Mouse (Mus musculus) midbrain, embryonic 12.5 days (tissue): ENCODE results near the gene St7l. TPM values are rescaled to one million over a fixed set of nuclear protein-coding genes. Genes with fewer than 3 reads are reported as not detected.

Experiments
- ATAC-seq: fragments of 200-750 bp; cut with Nextera tagmentation; 2 replicates; pipeline ENCODE4 v1.8.0; 2017; ENCODE audit warnings: low read depth, moderate TSS enrichment, moderate library complexity; ENCODE audit not compliant: low FRiP score
- H3K27ac ChIP-seq: fragments of 300-500 bp; sonication (generic); replicated peaks from 2 replicates; pipeline ENCODE4 v1.5.1; 2016; ENCODE audit warnings: mild to moderate bottlenecking
- H3K27me3 ChIP-seq: fragments of 300-500 bp; sonication (generic); 2 replicates; pipeline ENCODE4 v1.6.1; 2016; ENCODE audit warnings: mild to moderate bottlenecking
- H3K36me3 ChIP-seq: fragments of 300-500 bp; sonication (generic); 2 replicates; pipeline ENCODE4 v1.6.1; 2016
- H3K4me1 ChIP-seq: fragments of 300-500 bp; sonication (generic); 2 replicates; pipeline ENCODE4 v1.6.1; 2016
- H3K4me2 ChIP-seq: fragments of 300-500 bp; sonication (generic); replicated peaks from 2 replicates; pipeline ENCODE4 v1.6.1; 2016; ENCODE audit warnings: mild to moderate bottlenecking, moderate library complexity
- H3K4me3 ChIP-seq: fragments of 300-500 bp; sonication (generic); 2 replicates; pipeline ENCODE4 v1.5.1; 2016; ENCODE audit warnings: mild to moderate bottlenecking
- H3K9ac ChIP-seq: fragments of 300-500 bp; sonication (generic); replicated peaks from 2 replicates; pipeline ENCODE4 v1.6.1; 2016; ENCODE audit warnings: mild to moderate bottlenecking, moderate library complexity
- H3K9me3 ChIP-seq: fragments of 300-500 bp; sonication (generic); 2 replicates; pipeline ENCODE4 v1.6.1; 2016; ENCODE audit warnings: mild to moderate bottlenecking
- WGBS: fragments of 180-500 bp; shearing (Covaris S2); methylation state at CpG from one replicate; pipeline ENCODE4 v1.1.7; 2016; 5-methylcytosine and 5-hydroxymethylcytosine counted together
- polyA plus RNA-seq: library from polyadenylated mRNA; unstranded; fragments of >200 nt; fragmentation: Nextera tagmentation; extraction: Ambion mirVana; gene quantifications from 2 replicates; pipeline ENCODE4 v1.2.1, GENCODE M21; 2016

St7l gene
- polyA plus RNA-seq, 1 experiment from 2014 or later: 44.5 TPM

DNA sequence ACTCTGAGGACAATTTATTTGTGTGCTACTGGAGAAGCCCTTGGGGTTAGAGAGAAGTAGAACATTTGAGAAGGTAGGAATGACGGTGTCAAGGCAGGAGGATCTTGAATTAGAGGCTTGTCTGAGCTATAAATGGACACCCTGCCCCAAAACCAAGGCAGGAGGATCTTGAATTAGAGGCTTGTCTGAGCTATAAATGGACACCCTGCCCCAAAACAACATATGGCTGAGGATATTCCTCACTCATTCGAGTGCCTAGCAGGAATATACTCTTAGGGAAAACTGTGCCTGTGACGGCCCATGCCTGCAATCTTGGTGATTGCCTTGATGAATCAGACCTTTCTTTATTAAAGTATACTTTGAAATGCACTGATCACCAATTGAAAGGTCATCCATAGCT, 42.2 kb downstream of the St7l start:
- no peaks in the 10 kb centered on the region for H3K27me3 ChIP-seq
- WGBS: 90% methylated on average over 3 of the region's 3 CpGs
- H3K27ac ChIP-seq: no peak overlapping the region
- H3K4me3 ChIP-seq: no peak overlapping the region
- no peak overlapping the region for H3K9ac ChIP-seq
- H3K9me3 ChIP-seq: no peaks in the 10 kb centered on the region
- H3K4me1 ChIP-seq: no peaks in the 10 kb centered on the region
- ATAC-seq: no peak
- peaks cover 26% of the 10 kb centered on the region for H3K36me3 ChIP-seq
- no peak overlapping the region for H3K4me2 ChIP-seq

DNA sequence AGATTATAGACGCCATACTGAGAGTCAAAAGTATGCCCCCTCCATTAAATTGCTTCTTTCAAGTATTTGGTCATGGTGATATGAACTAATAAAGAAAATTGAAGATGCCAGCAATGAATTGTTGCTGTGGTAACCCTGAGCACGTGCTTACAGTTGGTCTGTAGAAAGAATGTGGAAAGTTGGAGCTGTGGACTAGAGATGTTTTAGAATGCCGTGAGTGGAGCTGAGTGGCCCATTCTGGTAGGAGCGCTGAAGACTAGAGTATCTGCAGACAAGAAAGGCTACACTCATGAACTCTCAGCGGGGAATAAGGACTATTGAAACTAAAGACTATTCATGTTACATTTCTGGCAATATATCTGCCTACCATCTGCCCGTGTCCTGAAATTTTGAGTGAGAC, 45.4 kb downstream of the St7l start:
- H3K9ac ChIP-seq: no peak overlapping the region
- no peaks in the 10 kb centered on the region for H3K4me1 ChIP-seq
- H3K27ac ChIP-seq: no peak overlapping the region
- H3K4me3 ChIP-seq: no peak overlapping the region
- WGBS: 87% methylated on average over 6 of the region's 6 CpGs
- no peaks in the 10 kb centered on the region for H3K27me3 ChIP-seq
- ATAC-seq: no peak
- no peak overlapping the region for H3K4me2 ChIP-seq
- H3K9me3 ChIP-seq: no peaks in the 10 kb centered on the region
- peaks cover 21% of the 10 kb centered on the region for H3K36me3 ChIP-seq

DNA sequence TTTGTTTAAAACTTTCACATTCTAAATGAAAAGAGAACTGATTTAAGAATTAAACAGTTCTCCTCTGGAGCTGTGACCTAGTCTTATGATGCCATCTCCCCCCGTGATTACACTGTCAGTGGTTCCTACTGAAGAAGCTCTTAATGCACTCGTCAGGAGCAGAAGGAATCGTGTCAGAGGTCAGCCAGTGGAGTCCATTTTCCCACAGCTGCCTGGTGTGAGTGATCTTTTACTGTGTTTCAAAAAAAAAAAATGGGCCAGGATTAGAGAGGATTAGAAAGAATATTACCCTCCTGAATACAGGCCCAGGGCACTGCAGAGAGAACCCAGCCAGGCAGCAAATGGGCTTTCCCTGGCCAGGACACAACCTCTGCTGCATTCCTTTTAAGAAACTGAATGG, 51.2 kb downstream of the St7l start:
- peaks cover 16% of the 10 kb centered on the region for H3K36me3 ChIP-seq
- no peak overlapping the region for H3K9ac ChIP-seq
- H3K27me3 ChIP-seq: no peaks in the 10 kb centered on the region
- WGBS: 6% methylated on average over 3 of the region's 3 CpGs
- H3K27ac ChIP-seq: no peak overlapping the region
- no peak overlapping the region for H3K4me3 ChIP-seq
- no peak for ATAC-seq
- H3K9me3 ChIP-seq: no peaks in the 10 kb centered on the region
- H3K4me1 ChIP-seq: peaks cover 5% of the 10 kb centered on the region; the same call in 1 of the 2 replicates
- H3K4me2 ChIP-seq: no peak overlapping the region

DNA sequence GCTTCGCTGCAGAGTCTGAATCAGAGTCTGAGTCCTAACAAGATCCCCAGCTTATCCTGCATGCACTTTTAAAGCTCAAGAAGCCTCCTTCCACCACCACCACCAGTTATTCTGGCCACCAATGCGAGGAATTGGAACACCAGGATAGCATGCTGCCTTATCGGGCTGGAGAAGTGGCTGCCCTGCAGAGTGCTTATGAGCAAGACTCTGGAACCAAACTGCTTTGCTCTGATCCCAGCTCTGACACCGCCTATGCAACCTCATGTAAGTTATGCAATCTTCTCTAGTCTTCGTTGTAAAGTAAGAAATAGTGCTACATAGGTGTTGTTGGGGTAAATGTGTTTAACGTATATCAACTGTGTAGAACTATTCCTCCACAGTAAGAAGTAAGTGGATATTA, 65.6 kb downstream of the St7l start:
- ATAC-seq: no peak

DNA sequence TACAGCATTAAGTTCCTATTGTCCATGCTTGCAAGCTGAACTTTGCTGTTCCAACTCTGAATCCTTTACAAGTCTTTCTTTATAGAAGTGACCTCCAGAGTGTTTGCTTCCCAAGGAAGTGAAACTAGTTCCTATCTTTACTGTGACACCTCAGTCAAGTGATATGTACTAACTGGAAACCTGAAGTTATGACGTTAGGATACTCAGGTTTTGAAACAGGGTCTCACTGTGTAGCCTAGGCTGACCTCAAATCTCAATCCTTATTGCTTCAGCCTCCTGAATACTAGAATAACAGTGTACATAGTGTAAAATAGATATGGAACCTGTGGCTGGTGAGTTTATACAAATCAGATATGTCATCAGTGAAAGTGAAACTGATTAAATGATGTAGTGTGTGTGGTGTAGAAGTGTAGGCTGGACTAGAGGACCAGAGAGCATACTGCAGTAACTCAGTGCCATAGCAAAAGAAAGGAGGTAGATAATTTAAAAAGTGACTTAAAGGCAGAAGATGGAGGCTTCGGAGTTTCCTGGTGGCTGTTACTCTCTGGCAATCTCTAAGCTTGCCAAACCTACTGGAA, 74.0 kb downstream of the St7l start:
- ATAC-seq: no peak
- peaks cover 3% of the 10 kb centered on the region; the same call in 1 of the 2 replicates for H3K36me3 ChIP-seq
- H3K27ac ChIP-seq: no peak overlapping the region
- H3K27me3 ChIP-seq: no peaks in the 10 kb centered on the region
- peaks cover 10% of the 10 kb centered on the region for H3K4me1 ChIP-seq
- no peak overlapping the region for H3K4me2 ChIP-seq
- WGBS: 81% methylated on average over 2 of the region's 2 CpGs
- H3K9me3 ChIP-seq: no peaks in the 10 kb centered on the region
- no peak overlapping the region for H3K9ac ChIP-seq
- H3K4me3 ChIP-seq: no peak overlapping the region

More for the DNA sequence above, 65.6 kb downstream of the St7l start:
- H3K9ac ChIP-seq: no peak overlapping the region
- H3K9me3 ChIP-seq: no peaks in the 10 kb centered on the region
- no peak overlapping the region for H3K4me3 ChIP-seq
- no peaks in the 10 kb centered on the region for H3K4me1 ChIP-seq
- H3K36me3 ChIP-seq: peaks cover 22% of the 10 kb centered on the region
- WGBS: 96% methylated on average over 6 of the region's 6 CpGs
- no peak overlapping the region for H3K4me2 ChIP-seq
- no peaks in the 10 kb centered on the region for H3K27me3 ChIP-seq
- H3K27ac ChIP-seq: no peak overlapping the region

DNA sequence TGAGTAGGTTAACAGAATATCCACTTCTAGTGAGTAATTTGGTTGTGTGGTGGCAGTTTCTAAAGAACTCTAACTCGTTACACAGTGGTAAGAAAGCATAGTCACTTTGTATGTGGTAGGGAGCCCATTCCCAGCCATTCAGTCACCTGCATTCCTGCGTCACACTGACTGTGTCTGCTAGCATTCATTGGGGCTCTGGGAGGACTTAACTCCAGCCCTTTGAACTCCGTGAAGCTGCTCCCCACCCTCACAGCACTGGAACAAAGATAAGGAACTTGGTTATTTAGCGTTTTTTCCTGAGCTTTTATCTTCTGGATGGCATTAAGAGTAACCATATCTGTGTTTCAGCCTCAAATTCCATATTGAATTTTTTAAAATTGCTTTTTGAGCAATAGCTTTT, 74.5 kb downstream of the St7l start:
- H3K4me1 ChIP-seq: peaks cover 15% of the 10 kb centered on the region
- H3K9ac ChIP-seq: no peak overlapping the region
- no peak overlapping the region for H3K4me3 ChIP-seq
- no peaks in the 10 kb centered on the region for H3K9me3 ChIP-seq
- WGBS: 24% methylated on average over 4 of the region's 4 CpGs
- no peaks in the 10 kb centered on the region for H3K27me3 ChIP-seq
- H3K4me2 ChIP-seq: no peak overlapping the region
- no peak for ATAC-seq
- no peak overlapping the region for H3K27ac ChIP-seq
- H3K36me3 ChIP-seq: peaks cover 6% of the 10 kb centered on the region; the same call in 1 of the 2 replicates

DNA sequence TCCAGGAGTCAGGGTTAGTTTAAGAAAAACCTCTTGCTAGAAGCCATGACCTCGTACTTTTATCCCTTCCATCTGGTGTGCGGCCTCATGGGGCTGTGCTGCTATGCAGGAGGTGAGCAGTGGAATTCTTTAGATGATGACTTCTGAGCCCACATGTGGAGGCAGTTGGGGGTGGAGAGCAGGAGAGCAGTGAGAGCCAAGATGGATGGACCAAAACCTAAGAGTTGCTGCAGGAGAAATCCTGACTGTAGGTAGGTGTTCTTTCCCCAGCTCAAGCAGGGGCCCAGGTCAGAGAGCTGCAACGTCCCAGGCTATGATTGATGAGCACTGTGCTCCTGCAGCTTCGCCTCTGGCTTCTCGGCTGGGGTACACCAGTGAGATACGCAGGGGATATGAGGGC, 76.9 kb downstream of the St7l start:
- no peaks in the 10 kb centered on the region for H3K27me3 ChIP-seq
- H3K36me3 ChIP-seq: peaks cover 10% of the 10 kb centered on the region; the same call in 1 of the 2 replicates
- H3K4me1 ChIP-seq: peaks cover 17% of the 10 kb centered on the region
- no peak overlapping the region for H3K4me3 ChIP-seq
- no peak overlapping the region for H3K4me2 ChIP-seq
- WGBS: 69% methylated on average over 6 of the region's 6 CpGs
- no peak overlapping the region for H3K27ac ChIP-seq
- H3K9me3 ChIP-seq: no peaks in the 10 kb centered on the region
- no peak for ATAC-seq
- H3K9ac ChIP-seq: no peak overlapping the region

DNA sequence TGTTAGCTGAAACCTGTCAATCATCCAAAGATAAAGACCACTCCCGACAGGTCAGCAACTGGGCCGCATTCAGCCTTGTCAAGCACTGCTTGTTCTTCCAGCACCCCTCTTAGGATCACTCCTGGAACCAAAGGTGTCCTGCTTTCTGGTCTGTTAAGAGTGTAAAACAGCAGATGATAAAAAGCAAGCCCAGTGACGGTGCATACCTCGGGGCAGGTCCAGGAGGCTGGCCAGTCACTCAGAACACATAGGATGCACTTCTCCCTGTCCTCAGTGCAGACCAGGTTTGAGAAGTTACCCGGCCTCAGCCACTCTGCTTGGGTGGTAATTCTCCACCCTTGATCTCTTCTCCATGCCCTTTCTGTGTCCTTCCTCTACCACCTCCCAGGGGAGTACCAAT, 78.9 kb downstream of the St7l start:
- no peak overlapping the region for H3K4me2 ChIP-seq
- ATAC-seq: no peak
- H3K9me3 ChIP-seq: no peaks in the 10 kb centered on the region
- WGBS: 46% methylated on average over 5 of the region's 5 CpGs
- no peak overlapping the region for H3K27ac ChIP-seq
- H3K4me1 ChIP-seq: peaks cover 11% of the 10 kb centered on the region
- no peak overlapping the region for H3K9ac ChIP-seq
- H3K27me3 ChIP-seq: no peaks in the 10 kb centered on the region
- H3K4me3 ChIP-seq: no peak overlapping the region
- peaks cover 24% of the 10 kb centered on the region for H3K36me3 ChIP-seq

DNA sequence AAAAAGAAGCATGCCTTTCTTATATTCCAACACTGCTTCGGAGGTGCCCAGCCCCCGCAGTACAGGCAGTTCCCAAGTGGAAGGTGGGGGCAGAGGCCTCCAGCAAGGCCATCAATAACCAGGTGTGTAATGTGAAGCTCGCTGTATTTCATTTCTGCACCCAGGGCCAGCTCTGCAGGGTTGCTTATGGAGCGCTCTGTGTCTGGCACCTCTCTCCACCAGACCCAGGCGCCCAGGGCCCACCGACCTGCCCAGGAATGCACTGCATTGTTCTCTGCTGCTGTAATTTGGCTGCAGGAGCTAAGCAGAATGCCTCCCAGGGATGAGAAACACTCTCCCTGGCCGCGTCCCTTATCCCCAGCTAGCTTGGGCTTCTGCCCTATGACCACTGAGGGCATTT, 79.5 kb downstream of the St7l start:
- no peak overlapping the region for H3K27ac ChIP-seq
- H3K27me3 ChIP-seq: no peaks in the 10 kb centered on the region
- H3K9me3 ChIP-seq: no peaks in the 10 kb centered on the region
- H3K9ac ChIP-seq: no peak overlapping the region
- H3K4me3 ChIP-seq: no peak overlapping the region
- H3K4me2 ChIP-seq: no peak overlapping the region
- H3K36me3 ChIP-seq: peaks cover 28% of the 10 kb centered on the region
- H3K4me1 ChIP-seq: peaks cover 11% of the 10 kb centered on the region
- 41% methylated on average over 8 of the region's 8 CpGs for WGBS
- no peak for ATAC-seq

DNA sequence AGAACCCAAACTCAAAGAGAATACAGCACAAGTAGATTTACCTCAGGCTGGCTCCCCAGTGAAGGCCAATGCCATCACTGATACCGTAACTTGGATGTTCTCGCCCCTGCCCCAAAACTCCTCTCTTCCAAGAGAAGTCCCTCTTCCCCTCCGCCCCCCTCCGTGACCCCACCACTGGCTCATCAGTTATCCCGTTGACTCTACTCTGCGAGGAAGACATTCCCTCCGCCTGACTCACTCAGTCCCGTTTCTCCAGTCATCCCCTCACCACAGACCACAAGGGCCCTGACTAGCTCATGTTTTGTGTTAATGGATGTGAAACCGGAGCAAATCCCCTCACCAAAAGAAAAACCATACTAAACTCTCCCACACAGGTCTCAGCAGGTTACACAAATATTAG, 81.1 kb downstream of the St7l start:
- 77% methylated on average over 9 of the region's 9 CpGs for WGBS
- no peak overlapping the region for H3K9ac ChIP-seq
- H3K9me3 ChIP-seq: no peaks in the 10 kb centered on the region
- H3K4me2 ChIP-seq: no peak overlapping the region
- H3K4me3 ChIP-seq: no peak overlapping the region
- H3K27me3 ChIP-seq: no peaks in the 10 kb centered on the region
- peaks cover 33% of the 10 kb centered on the region for H3K36me3 ChIP-seq
- H3K27ac ChIP-seq: no peak overlapping the region
- peaks cover 11% of the 10 kb centered on the region for H3K4me1 ChIP-seq
- ATAC-seq: no peak

DNA sequence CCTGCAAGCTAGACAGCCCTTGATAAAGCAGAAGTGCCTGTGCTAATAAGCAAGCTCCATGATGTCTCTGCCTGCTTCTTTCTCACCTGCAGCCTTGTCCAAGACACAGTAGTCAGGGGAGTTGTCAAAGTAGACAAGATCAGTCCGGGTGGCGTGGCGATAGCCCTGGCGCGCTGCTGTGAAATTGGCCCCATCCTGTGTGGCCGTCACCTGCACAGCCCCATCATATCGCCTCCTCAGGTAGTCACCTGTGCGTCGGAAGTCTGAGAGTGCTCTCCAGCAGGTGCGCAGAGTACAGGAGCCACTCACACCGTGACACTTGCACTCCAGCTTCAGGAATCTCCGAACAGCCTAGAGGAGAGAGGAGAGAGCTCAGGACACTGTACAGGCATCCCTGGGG, 87.1 kb downstream of the St7l start:
- no peak for ATAC-seq
- Histone ChIP-seq H3K9me3 (no peaks in the 10 kb centered on the region), H3K27me3 (no peaks in the 10 kb centered on the region), H3K4me2 (no peak overlapping the region), H3K4me1 (no peaks in the 10 kb centered on the region), H3K36me3 (peaks cover 57% of the 10 kb centered on the region), H3K4me3 (no peak overlapping the region), H3K27ac (no peak overlapping the region), H3K9ac (no peak overlapping the region)
- 96% methylated on average over 12 of the region's 12 CpGs for WGBS

DNA sequence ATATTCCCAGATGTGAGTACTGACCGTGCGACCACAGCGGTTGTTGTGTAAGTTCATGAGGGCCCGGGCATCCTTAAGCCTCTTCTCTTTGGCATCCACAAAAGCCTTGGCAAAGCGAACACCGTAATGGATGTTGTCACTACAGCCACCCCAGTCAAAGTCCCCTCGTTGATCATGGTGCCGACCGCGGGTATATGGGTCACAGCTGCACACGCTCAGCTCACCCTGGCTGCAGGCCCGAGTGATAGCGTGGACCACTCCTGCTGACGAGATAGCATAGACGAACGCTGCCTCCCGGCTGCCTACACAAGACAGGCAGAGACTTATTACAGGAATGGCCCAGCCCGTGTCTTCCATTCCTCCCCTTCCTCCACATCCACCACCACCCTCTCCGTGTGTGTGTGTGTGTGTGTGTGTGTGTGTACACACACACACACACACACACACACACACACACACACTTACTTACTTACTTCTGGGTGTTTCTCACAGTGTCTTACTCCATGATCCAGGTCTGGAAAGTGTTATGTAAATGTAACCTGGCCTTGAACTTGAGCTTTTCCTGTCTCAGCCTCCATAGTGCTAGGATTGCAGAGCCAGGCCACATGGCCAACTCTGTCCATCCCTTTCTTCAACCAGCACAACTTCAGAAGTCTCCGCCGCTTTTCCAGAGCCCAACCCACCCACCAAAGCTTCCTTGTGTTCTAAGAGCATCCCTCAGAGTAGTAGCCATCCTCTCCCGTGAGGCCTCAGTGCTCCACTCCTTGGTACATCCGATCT, 89.3 kb downstream of the St7l start:
- peaks cover 45% of the 10 kb centered on the region for H3K36me3 ChIP-seq
- H3K9ac ChIP-seq: no peak overlapping the region
- ATAC-seq: no peak
- H3K27ac ChIP-seq: no peak overlapping the region
- H3K4me3 ChIP-seq: no peak overlapping the region
- peaks cover 6% of the 10 kb centered on the region; the same call in 1 of the 2 replicates for H3K27me3 ChIP-seq
- no peak overlapping the region for H3K4me2 ChIP-seq
- 94% methylated on average over 22 of the region's 23 CpGs for WGBS
- no peaks in the 10 kb centered on the region for H3K4me1 ChIP-seq
- H3K9me3 ChIP-seq: no peaks in the 10 kb centered on the region
